ENCODE assay signal across 22 mouse cellular contexts in genomic region chr14:48738641-48739040, GRCm38 (mm10).
DNase-seq lines count a peak whose midpoint lies in the region; ATAC-seq and TF ChIP-seq lines count a peak whose summit lies in the region.
"Had no signal": no experiment of that assay in that cellular context is flagged by ENCODE, and none has a peak within 500 bp of the region (broad histone marks: within the 10 kb centered on the region; RNA-seq: fewer than 3 reads in every experiment).

No protein-coding gene starts in this region.

- H3K27ac ChIP-seq in forebrain, embryonic 12.5 days = 0 out of 2 replicates have a peak overlapping the region, but pooled peaks have one; percentile 3
- no peak overlapping the region for H3K27ac ChIP-seq in forebrain, postnatal 0 days (ENCODE audit: low read depth, low read length)
- H3K27ac ChIP-seq in midbrain, embryonic 12.5 days (replicated peaks) = peak overlapping the region; percentile 83
- peak overlapping the region; percentile 35; the same call in 1 of the 2 replicates for H3K27ac ChIP-seq in midbrain, embryonic 15.5 days
- H3K27ac ChIP-seq: embryonic facial prominence, embryonic 13.5 days; gastrocnemius, adult 2 months; hindbrain, embryonic 13.5 days had no signal

- WGBS in forebrain, embryonic 12.5 days = 20% methylated on average over 10 of the region's 10 CpGs
- WGBS in forebrain, postnatal 0 days = 32% methylated on average over 10 of the region's 10 CpGs
- WGBS in midbrain, embryonic 12.5 days = 18% methylated on average over 10 of the region's 10 CpGs
- WGBS in midbrain, embryonic 15.5 days = 22% methylated on average over 10 of the region's 10 CpGs

- no peaks in the 10 kb centered on the region for H3K36me3 ChIP-seq in forebrain, embryonic 12.5 days (replicated peaks)
- H3K36me3 ChIP-seq in forebrain, postnatal 0 days (ENCODE audit: insufficient read depth) = no peaks in the 10 kb centered on the region
- no peaks in the 10 kb centered on the region for H3K36me3 ChIP-seq in midbrain, embryonic 12.5 days
- H3K36me3 ChIP-seq in midbrain, embryonic 15.5 days (replicated peaks) = no peaks in the 10 kb centered on the region
- H3K36me3 ChIP-seq: embryonic facial prominence, embryonic 10.5 days; embryonic facial prominence, embryonic 13.5 days; hindbrain, embryonic 13.5 days had no signal

- no peak overlapping the region for H3K9ac ChIP-seq in forebrain, embryonic 12.5 days
- H3K9ac ChIP-seq in forebrain, postnatal 0 days = no peak overlapping the region
- peak overlapping the region; percentile 46; the same call in 1 of the 2 replicates for H3K9ac ChIP-seq in midbrain, embryonic 12.5 days (replicated peaks)
- H3K9ac ChIP-seq in midbrain, embryonic 15.5 days = no peak overlapping the region
- H3K9ac ChIP-seq: embryonic facial prominence, embryonic 13.5 days; hindbrain, embryonic 13.5 days had no signal

- H3K4me3 ChIP-seq in forebrain, embryonic 12.5 days (replicated peaks) = no peak overlapping the region
- no peak overlapping the region for H3K4me3 ChIP-seq in forebrain, postnatal 0 days (ENCODE audit: low read depth, low read length)
- H3K4me3 ChIP-seq in midbrain, embryonic 12.5 days = peak overlapping the region; percentile 17; the same call in 1 of the 2 replicates
- no peak overlapping the region for H3K4me3 ChIP-seq in midbrain, embryonic 15.5 days
- H3K4me3 ChIP-seq: embryonic facial prominence, embryonic 10.5 days; embryonic facial prominence, embryonic 13.5 days; erythroblast, embryonic 14.5 days; gastrocnemius, adult 2 months; hindbrain, embryonic 13.5 days had no signal

- H3K9me3 ChIP-seq in forebrain, embryonic 12.5 days = no peaks in the 10 kb centered on the region; the same call in 1 of the 2 replicates
- no peaks in the 10 kb centered on the region for H3K9me3 ChIP-seq in forebrain, postnatal 0 days (ENCODE audit: low read length)
- H3K9me3 ChIP-seq in midbrain, embryonic 12.5 days = no peaks in the 10 kb centered on the region
- H3K9me3 ChIP-seq in midbrain, embryonic 15.5 days = no peaks in the 10 kb centered on the region
- H3K9me3 ChIP-seq: embryonic facial prominence, embryonic 10.5 days; embryonic facial prominence, embryonic 13.5 days; hindbrain, embryonic 13.5 days had no signal

- DNase-seq in forebrain, postnatal 0 days = no peak
- peak; percentile 6 for DNase-seq in retina, postnatal 1 day
- DNase-seq in retina, embryonic 14.5 days (ENCODE audit: low spot score) = no peak
- DNase-seq in layer of hippocampus, adult 18-20 months (ENCODE audit: low spot score in 2 of 2) = no peak
- DNase-seq: adrenal gland, adult 2 months; adrenal gland, postnatal 14 days; cerebellum, adult 11-12 months; cerebellum, adult 8-10 months; cerebellum, postnatal 36 days; gastrocnemius, adult 2 months; gastrocnemius, postnatal 14 days had no signal

- TF ChIP-seq CTCF in forebrain, postnatal 0 days (IDR thresholded peaks at IDR 0.05; ENCODE audit: low read depth) = no peak

- H3K27me3 ChIP-seq in forebrain, embryonic 12.5 days = peaks cover 49% of the 10 kb centered on the region
- peaks cover 42% of the 10 kb centered on the region for H3K27me3 ChIP-seq in forebrain, postnatal 0 days (ENCODE audit: insufficient read depth, low read length)
- H3K27me3 ChIP-seq in midbrain, embryonic 12.5 days = peaks cover 8% of the 10 kb centered on the region
- no peaks in the 10 kb centered on the region for H3K27me3 ChIP-seq in midbrain, embryonic 15.5 days (replicated peaks)
- H3K27me3 ChIP-seq: embryonic facial prominence, embryonic 13.5 days had no signal

- H3K4me2 ChIP-seq in forebrain, embryonic 12.5 days = peak overlapping the region; percentile 44; the same call in 1 of the 2 replicates
- H3K4me2 ChIP-seq in forebrain, postnatal 0 days (ENCODE audit: low read depth) = no peak overlapping the region
- peak overlapping the region; percentile 45 for H3K4me2 ChIP-seq in midbrain, embryonic 12.5 days (replicated peaks)
- peak overlapping the region; percentile 14; the same call in 1 of the 2 replicates for H3K4me2 ChIP-seq in midbrain, embryonic 15.5 days
- H3K4me2 ChIP-seq: embryonic facial prominence, embryonic 13.5 days; heart, embryonic 11.5 days; hindbrain, embryonic 13.5 days had no signal

- no peak for ATAC-seq in forebrain, embryonic 12.5 days (ENCODE audit: low FRiP score)
- ATAC-seq in forebrain, postnatal 0 days = no peak
- no peak for ATAC-seq in midbrain, embryonic 12.5 days (ENCODE audit: low FRiP score, low read depth)
- no peak for ATAC-seq in midbrain, embryonic 15.5 days (replicated peaks)
- no peak for ATAC-seq in monocyte, adult 5-6 weeks (replicated peaks; ENCODE audit: insufficient number of reproducible peaks, low FRiP score, low TSS enrichment, poor library complexity, severe bottlenecking)
- ATAC-seq: CD4-positive, CD25-positive, alpha-beta regulatory T cell, adult 4 months; hindbrain, embryonic 16.5 days had no signal

- peaks cover 59% of the 10 kb centered on the region for H3K4me1 ChIP-seq in forebrain, embryonic 12.5 days
- no peaks in the 10 kb centered on the region for H3K4me1 ChIP-seq in forebrain, postnatal 0 days (ENCODE audit: insufficient read depth)
- peaks cover 59% of the 10 kb centered on the region for H3K4me1 ChIP-seq in midbrain, embryonic 12.5 days
- H3K4me1 ChIP-seq in midbrain, embryonic 15.5 days = peaks cover 19% of the 10 kb centered on the region
